Mouse (Mus musculus): Measurements from ENCODE around the gene Spef1. TPM values are rescaled to one million over a fixed set of nuclear protein-coding genes. Genes with fewer than 3 reads are reported as not detected.
"Not testable (repeated sequence)": the region's sequence is repeated elsewhere in the genome, so short reads cannot be mapped to it uniquely, and the experiment has no call there.

Gene Spef1
- 5.7 TPM in 2 replicates for polyA plus RNA-seq (2015; fragmentation: Nextera tagmentation; extraction: Ambion mirVana)

DNA sequence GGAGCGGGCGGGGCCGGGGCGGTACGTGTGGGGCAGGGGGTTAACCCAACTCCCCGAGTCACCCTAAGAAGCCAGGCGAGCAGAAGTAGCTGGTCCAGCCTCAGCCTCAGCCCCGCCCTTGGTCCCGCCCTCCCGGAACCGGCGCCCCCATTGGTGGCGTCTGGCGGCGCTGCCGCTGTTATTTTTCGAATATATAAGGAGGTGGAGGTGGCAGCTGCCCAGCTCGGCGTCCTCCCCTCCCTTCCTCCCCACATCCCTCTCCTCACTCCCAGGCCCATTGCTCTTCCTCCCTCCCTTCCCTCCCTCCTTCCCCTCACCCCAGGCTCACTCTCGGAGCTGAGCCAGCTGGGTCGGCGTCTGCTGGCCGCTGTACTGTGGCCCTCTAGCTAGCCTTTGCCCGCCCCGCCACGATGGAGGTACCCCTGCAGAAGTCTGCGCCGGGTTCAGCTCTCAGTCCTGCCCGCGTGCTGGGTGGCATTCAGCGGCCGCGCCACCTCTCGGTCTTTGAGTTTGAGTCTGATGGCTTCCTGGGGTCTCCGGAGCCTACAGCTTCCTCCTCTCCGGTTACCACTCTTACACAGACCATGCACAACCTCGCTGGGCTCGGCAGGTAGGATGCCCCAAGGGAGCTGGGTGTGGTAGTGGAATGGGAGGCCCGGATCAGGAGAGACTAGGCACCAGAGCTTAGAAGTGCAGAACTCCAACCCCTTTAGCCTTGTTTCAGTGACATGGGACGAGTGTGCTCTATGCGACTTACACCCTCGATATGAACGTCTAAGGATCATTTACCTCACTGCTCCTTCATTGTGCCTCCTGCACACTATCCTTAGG, at the start of gene Spef1, which contains the start of gene Cdc25b:
Gene Spef1 (minus strand): TSS at position 512 of the 831 bp plus-strand sequence.
Gene Cdc25b (plus strand): TSS at position 179 of the 831 bp plus-strand sequence.
- ATAC-seq (ENCODE audit: insufficient read depth, low FRiP score, low read depth): peak; percentile 94
- H3K27me3 ChIP-seq (replicated peaks): no peaks in the 10 kb centered on the region
- peak within 1 kb of the TSS; percentile 75 for H3K4me3 ChIP-seq (replicated peaks)
- H3K4me2 ChIP-seq: peak within 1 kb of the TSS; percentile 87
- peaks cover 36% of the 10 kb centered on the region for H3K4me1 ChIP-seq
- peak within 1 kb of the TSS; percentile 62 for H3K9ac ChIP-seq
- H3K9me3 ChIP-seq: no peaks in the 10 kb centered on the region
- H3K36me3 ChIP-seq: peaks cover 7% of the 10 kb centered on the region; the same call in 1 of the 2 replicates
- WGBS: under 1% methylated on average over 43 of the region's 43 CpGs
- H3K27ac ChIP-seq: peak within 1 kb of the TSS; percentile 83

DNA sequence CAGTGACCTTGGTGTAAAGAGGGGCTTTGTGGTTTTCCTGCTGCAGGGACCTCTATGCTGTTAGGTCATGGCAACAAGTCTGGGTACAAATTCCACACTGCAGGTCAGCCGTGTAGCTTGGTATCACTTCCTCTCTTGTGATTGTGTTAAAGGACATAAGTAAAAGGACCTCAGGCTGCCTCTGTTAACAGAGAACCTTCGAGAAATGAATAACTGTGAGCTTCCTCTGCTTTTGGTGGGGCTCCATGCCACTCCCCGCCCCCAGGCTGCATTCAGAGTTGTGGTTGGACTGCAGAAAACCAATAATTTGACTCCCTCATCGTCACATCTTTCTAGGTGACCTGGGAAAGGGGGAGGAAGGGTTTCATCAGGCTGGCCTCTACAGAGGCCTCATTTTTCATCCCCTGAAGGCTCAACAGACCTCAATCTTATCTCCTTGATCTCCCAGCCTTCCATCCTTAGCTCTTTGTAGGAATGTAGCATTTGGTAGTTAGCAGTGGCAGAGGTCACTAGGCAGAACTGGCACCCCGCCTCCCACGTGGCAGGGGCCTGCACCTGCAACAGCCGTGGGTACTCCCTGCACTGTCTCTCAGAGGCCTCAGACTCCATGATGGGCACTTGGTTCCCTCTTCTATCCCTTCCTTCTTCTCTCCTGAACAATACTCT, 48.0 kb upstream of the Spef1 start:
- Histone ChIP-seq H3K27ac (no peak overlapping the region), H3K9ac (peak overlapping the region; percentile 75; the same call in 1 of the 2 replicates), H3K27me3 (replicated peaks) (no peaks in the 10 kb centered on the region), H3K4me1 (peaks cover 16% of the 10 kb centered on the region), H3K36me3 (no peaks in the 10 kb centered on the region), H3K4me3 (replicated peaks) (peak overlapping the region; percentile 68), H3K9me3 (no peaks in the 10 kb centered on the region), H3K4me2 (peak overlapping the region; percentile 88)
- ATAC-seq (ENCODE audit: insufficient read depth, low FRiP score, low read depth): no peak
- WGBS: 58% methylated on average over 7 of the region's 7 CpGs

- ATAC-seq (ENCODE audit: insufficient read depth, low FRiP score, low read depth): no peak
- Histone ChIP-seq H3K4me2 (peak overlapping the region; percentile 88), H3K4me3 (replicated peaks) (peak overlapping the region; percentile 68), H3K9me3 (no peaks in the 10 kb centered on the region), H3K9ac (peak overlapping the region; percentile 75), H3K27me3 (replicated peaks) (no peaks in the 10 kb centered on the region), H3K4me1 (peaks cover 16% of the 10 kb centered on the region), H3K27ac (peak overlapping the region; percentile 73), H3K36me3 (no peaks in the 10 kb centered on the region)
- 12% methylated on average over 28 of the region's 28 CpGs for WGBS
Measured at GRCm38 (mm10) chr2:131234127-131234650, 47.1 kb upstream of the Spef1 start.

DNA sequence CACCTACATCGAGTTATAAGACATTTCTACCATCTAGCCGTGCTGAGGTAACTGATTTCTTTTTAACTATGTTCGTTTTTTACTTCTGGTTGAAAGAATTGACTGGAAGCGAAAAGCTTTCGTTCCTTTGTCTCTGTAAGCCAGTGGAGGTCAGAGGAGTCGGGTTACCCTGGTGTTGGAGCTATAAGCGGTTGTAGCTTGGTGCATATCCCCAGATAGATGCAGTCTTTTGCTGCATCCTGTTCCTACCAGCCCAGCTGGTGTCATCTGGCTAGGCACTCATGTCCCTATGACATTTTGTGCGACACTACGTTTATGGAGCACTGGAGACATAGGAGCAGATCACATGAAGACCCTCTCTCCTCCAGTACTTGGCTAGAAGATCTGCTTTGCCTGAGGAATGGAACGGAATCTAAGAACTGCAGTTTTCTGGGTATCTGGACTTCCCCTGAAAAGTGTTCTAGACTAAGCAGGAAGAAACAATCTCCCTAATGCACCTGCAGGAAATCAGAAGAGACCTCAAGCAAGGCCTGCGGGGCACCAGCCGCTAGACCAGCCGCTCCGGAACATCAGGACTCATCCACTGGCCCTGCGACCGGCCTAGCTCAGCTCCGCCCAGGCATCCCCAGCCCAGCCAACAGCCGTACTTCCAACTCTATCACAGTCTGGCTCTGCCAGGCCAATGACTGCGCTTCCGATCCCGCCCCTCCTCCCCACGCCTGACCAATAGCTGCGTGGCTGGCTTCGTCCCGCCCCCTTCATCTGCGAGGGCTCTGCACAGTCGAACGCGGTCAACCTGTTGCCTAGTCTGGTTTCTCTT, 46.4 kb upstream of the Spef1 start, which contains the start of gene Mavs:
Gene Mavs (plus strand): TSS at position 757 of the 820 bp plus-strand sequence.
- H3K27ac ChIP-seq: peak within 1 kb of the TSS; percentile 73
- H3K4me3 ChIP-seq (replicated peaks): peak within 1 kb of the TSS; percentile 68
- peak; percentile 100 for ATAC-seq (ENCODE audit: insufficient read depth, low FRiP score, low read depth)
- H3K4me1 ChIP-seq: peaks cover 16% of the 10 kb centered on the region
- H3K9ac ChIP-seq: peak within 1 kb of the TSS; percentile 75
- H3K36me3 ChIP-seq: no peaks in the 10 kb centered on the region
- peak within 1 kb of the TSS; percentile 88 for H3K4me2 ChIP-seq
- H3K9me3 ChIP-seq: no peaks in the 10 kb centered on the region
- no peaks in the 10 kb centered on the region for H3K27me3 ChIP-seq (replicated peaks)
- WGBS: 11% methylated on average over 29 of the region's 29 CpGs

DNA sequence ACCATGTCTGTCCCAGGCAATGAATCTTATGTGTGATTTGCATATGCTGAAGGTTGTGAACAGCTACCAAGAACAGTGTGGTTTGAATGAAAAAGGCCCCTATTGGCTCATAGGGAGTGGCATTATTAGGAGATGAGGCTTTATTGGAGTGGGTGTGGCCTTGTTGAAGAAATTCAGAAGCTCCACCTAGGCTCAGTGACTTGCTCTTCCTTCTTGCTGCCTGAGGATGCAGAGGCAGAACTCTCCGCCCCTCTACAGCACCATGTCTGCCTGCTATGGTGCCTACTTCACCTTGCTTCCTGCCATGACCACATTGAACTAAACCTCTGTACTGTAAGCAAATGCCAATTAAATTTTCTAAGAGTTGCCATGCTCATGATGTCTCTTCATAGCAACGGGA, 45.5 kb upstream of the Spef1 start:
- peak; percentile 33; the same call in 1 of the 2 replicates for ATAC-seq (ENCODE audit: insufficient read depth, low FRiP score, low read depth)
- 81% methylated on average over 2 of the region's 2 CpGs for WGBS
- no peak overlapping the region for H3K9ac ChIP-seq
- H3K36me3 ChIP-seq: no peaks in the 10 kb centered on the region
- no peak overlapping the region for H3K27ac ChIP-seq
- H3K9me3 ChIP-seq: no peaks in the 10 kb centered on the region
- no peaks in the 10 kb centered on the region for H3K27me3 ChIP-seq (replicated peaks)
- peaks cover 16% of the 10 kb centered on the region for H3K4me1 ChIP-seq
- H3K4me2 ChIP-seq: no peak overlapping the region
- no peak overlapping the region for H3K4me3 ChIP-seq (replicated peaks)

DNA sequence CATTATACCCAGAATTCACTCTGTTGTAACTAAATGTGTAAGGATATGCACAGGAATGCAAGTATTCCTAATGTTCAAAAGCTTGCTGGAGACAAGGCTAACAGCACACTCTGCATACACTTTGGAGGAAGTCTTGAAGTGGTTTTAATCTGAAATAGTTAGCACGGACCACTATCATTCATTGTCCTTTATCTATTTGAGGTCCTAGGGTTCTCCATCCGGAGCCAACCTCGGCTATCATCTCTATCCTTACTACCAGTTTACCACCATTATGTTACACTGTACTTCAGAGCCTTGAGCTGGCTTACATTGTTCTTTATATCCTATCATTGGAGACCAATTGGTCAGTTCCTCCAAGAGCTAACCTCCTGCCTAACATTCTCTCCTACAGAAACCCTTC, 40.2 kb upstream of the Spef1 start:
- no peak overlapping the region for H3K9ac ChIP-seq
- ATAC-seq (ENCODE audit: insufficient read depth, low FRiP score, low read depth): no peak
- 87% methylated on average over 3 of the region's 3 CpGs for WGBS

DNA sequence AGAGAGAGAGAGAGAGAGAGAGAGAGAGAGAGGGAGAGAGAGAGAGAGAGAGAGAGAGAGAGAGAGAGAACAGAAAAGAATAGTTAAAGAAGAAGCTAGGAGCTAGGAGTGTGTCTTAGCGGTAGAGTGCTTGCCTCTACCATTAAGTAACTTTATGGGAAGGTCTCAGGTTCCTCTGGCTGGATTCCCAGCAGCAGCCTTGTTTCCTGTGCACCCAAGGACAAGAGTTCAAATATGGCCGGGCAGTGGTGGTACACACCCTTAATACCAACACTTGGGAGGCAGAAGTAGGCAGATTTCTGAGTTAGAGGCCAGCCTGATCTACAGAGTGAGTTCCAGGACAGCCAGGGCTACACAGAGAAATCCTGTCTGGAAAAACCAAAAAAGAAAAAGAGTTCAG, 39.6 kb upstream of the Spef1 start:
- not testable (repeated sequence) for H3K4me1 ChIP-seq; H3K9ac ChIP-seq; H3K4me3 ChIP-seq (replicated peaks); H3K36me3 ChIP-seq; H3K27ac ChIP-seq; ATAC-seq (ENCODE audit: insufficient read depth, low FRiP score, low read depth); H3K27me3 ChIP-seq (replicated peaks); H3K4me2 ChIP-seq; H3K9me3 ChIP-seq
- 60% methylated on average over 2 of the region's 2 CpGs for WGBS

More for the DNA sequence above, 40.2 kb upstream of the Spef1 start:
- no peaks in the 10 kb centered on the region for H3K36me3 ChIP-seq
- no peak overlapping the region for H3K27ac ChIP-seq
- H3K4me2 ChIP-seq: no peak overlapping the region
- no peaks in the 10 kb centered on the region for H3K4me1 ChIP-seq
- no peaks in the 10 kb centered on the region for H3K27me3 ChIP-seq (replicated peaks)
- H3K4me3 ChIP-seq (replicated peaks): no peak overlapping the region
- no peaks in the 10 kb centered on the region for H3K9me3 ChIP-seq

GRCm38 (mm10) chr2:131225178-131225577, 38.1 kb upstream of the Spef1 start:
- Histone ChIP-seq H3K4me3 (replicated peaks) (no peak overlapping the region), H3K9ac (no peak overlapping the region), H3K27ac (no peak overlapping the region), H3K4me1 (no peaks in the 10 kb centered on the region; the same call in 1 of the 2 replicates), H3K4me2 (no peak overlapping the region), H3K27me3 (replicated peaks) (no peaks in the 10 kb centered on the region), H3K36me3 (no peaks in the 10 kb centered on the region), H3K9me3 (no peaks in the 10 kb centered on the region)
- 89% methylated on average over 6 of the region's 6 CpGs for WGBS
- ATAC-seq (ENCODE audit: insufficient read depth, low FRiP score, low read depth): no peak

DNA sequence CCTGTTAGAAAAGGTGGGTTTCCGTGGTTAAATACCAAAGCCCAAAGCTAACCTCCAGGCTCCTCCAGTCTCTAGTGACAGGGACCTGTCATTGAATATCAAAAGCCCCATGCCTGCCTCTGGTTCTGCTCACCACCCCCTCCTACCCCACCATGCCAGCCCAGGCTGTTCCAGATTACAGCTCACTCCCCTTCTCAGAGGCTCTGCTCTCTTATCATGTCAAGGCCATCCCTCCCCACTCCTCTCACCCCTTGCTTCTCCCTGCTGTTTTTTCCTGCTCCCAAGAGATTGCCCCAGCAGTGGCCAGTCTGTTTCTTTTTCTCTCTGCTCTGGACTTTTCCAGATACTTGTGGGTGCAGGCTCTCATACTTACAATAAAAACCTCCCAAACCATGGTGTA, 36.5 kb upstream of the Spef1 start:
- ATAC-seq (ENCODE audit: insufficient read depth, low FRiP score, low read depth): peak; percentile 94; the same call in 1 of the 2 replicates
- Histone ChIP-seq H3K9me3 (no peaks in the 10 kb centered on the region), H3K4me3 (replicated peaks) (no peak overlapping the region), H3K36me3 (no peaks in the 10 kb centered on the region), H3K4me2 (no peak overlapping the region), H3K27me3 (replicated peaks) (no peaks in the 10 kb centered on the region), H3K27ac (no peak overlapping the region), H3K9ac (no peak overlapping the region), H3K4me1 (no peaks in the 10 kb centered on the region; the same call in 1 of the 2 replicates)
- 59% methylated on average over 1 of the region's 1 CpGs for WGBS

DNA sequence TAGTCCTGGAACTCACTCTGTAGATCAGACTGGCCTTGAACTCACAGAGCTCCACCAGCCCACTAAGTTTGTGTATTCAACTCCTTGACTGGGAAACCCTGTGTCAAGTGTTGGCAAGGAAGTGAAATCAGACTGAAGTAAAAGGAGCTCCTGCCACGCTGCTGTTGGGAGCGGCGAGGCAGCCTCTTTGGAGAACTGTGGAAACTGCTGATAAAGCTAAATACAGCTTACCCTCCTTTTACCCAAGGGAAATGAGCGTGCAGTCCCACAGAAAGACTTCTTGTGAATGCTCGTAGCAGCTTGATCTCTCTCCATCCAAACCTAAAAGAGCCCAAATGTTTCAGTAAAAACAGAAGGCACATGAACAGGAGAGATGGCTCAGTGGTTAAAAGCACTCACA, 35.5 kb upstream of the Spef1 start:
- no peak overlapping the region for H3K4me2 ChIP-seq
- no peaks in the 10 kb centered on the region; the same call in 1 of the 2 replicates for H3K4me1 ChIP-seq
- ATAC-seq (ENCODE audit: insufficient read depth, low FRiP score, low read depth): peak; percentile 32; the same call in 1 of the 2 replicates
- no peak overlapping the region for H3K4me3 ChIP-seq (replicated peaks)
- H3K36me3 ChIP-seq: no peaks in the 10 kb centered on the region
- no peak overlapping the region for H3K27ac ChIP-seq
- no peaks in the 10 kb centered on the region for H3K27me3 ChIP-seq (replicated peaks)
- H3K9me3 ChIP-seq: no peaks in the 10 kb centered on the region
- no peak overlapping the region for H3K9ac ChIP-seq
- WGBS: 44% methylated on average over 5 of the region's 5 CpGs

DNA sequence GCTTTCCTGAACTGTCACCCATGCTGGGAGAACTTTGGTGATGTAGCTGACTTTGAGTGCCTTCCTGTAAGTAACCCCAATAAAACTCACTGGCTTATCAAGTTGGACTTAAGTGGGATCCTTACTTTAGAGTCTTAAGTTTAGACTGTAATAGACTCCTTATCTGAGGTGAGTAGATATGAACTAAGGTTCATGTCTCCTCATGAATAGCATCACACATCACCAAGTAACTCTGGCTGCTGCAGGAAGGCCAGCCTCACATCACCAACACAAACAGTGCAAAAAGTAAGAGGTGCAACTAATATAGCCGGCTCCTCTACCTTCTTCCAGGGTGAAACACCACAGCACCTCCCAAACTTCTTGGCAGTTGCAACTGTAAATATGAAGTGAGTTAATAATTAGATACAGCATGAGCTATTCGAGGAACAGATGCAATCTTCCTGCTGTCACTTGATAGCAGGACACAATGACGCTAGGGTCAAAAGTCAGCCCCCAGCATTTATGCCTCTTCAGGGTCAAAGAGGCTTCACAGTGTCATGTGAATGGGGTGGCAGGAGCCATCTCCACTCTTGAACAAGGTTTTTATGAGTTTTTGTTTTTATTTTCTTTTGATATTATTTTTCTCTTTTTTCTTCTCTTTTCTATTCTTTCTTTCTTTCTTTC, 34.9 kb upstream of the Spef1 start:
- no peaks in the 10 kb centered on the region for H3K9me3 ChIP-seq
- no peak overlapping the region for H3K4me3 ChIP-seq (replicated peaks)
- no peak overlapping the region for H3K4me2 ChIP-seq
- no peak overlapping the region for H3K27ac ChIP-seq
- no peaks in the 10 kb centered on the region for H3K36me3 ChIP-seq
- ATAC-seq (ENCODE audit: insufficient read depth, low FRiP score, low read depth): no peak
- WGBS: 67% methylated on average over 3 of the region's 3 CpGs
- H3K4me1 ChIP-seq: no peaks in the 10 kb centered on the region; the same call in 1 of the 2 replicates
- H3K27me3 ChIP-seq (replicated peaks): no peaks in the 10 kb centered on the region
- H3K9ac ChIP-seq: no peak overlapping the region
